Mouse (Mus musculus) heart, embryonic 14.5 days (tissue): ENCODE data around the gene 2010003K11Rik. TPM values are rescaled to one million over a fixed set of nuclear protein-coding genes. Genes with fewer than 3 reads are reported as not detected.
A peak's percentile ranks its signal among the peaks of the same experiment; 100 is the strongest.

Experiments used
- ATAC-seq: fragments of 200-750 bp; cut with Nextera tagmentation; 2 replicates; pipeline ENCODE4 v1.8.0; 2017; ENCODE audit warnings: low read depth, moderate TSS enrichment; ENCODE audit not compliant: insufficient number of reproducible peaks, insufficient read depth, low FRiP score
- H3K27ac ChIP-seq, 2 experiments: fragments of 200-500 bp in 1 of 2; fragments of 300-500 bp in 1 of 2; sonication (generic) in 1 of 2; replicated peaks in 1 of 2; 2 replicates each; pipeline ENCODE4 v1.5.1; 2012 to 2014; ENCODE audit warnings: low read depth in 2 of 2, low read length in 2 of 2, control low read depth in 1 of 2, mild to moderate bottlenecking in 1 of 2, mixed read lengths in 1 of 2; ENCODE audit not compliant: control insufficient read depth in 1 of 2, insufficient read depth in 1 of 2
- H3K27me3 ChIP-seq: fragments of 300-500 bp; sonication (generic); 2 replicates; pipeline ENCODE4 v1.6.1; 2014; ENCODE audit warnings: mild to moderate bottlenecking, low read length, control low read depth; ENCODE audit not compliant: control insufficient read depth, insufficient read depth
- H3K36me3 ChIP-seq: fragments of 300-500 bp; sonication (generic); 2 replicates; pipeline ENCODE4 v1.6.1; 2014; ENCODE audit warnings: mild to moderate bottlenecking, control low read depth, low read length, mixed read lengths; ENCODE audit not compliant: control insufficient read depth, insufficient read depth
- H3K4me1 ChIP-seq, 2 experiments: fragments of 200-500 bp in 1 of 2; fragments of 300-500 bp in 1 of 2; sonication (generic) in 1 of 2; 2 replicates each; pipeline ENCODE4 v1.6.1; 2012 to 2014; ENCODE audit warnings: low read length in 2 of 2, control low read depth in 1 of 2, mixed read lengths in 1 of 2; ENCODE audit not compliant: control insufficient read depth in 2 of 2, insufficient read depth in 2 of 2
- H3K4me2 ChIP-seq: fragments of 300-500 bp; sonication (generic); 2 replicates; pipeline ENCODE4 v1.6.1; 2014; ENCODE audit warnings: mild to moderate bottlenecking, low read length
- H3K4me3 ChIP-seq, 2 experiments: fragments of 200-500 bp in 1 of 2; fragments of 300-500 bp in 1 of 2; sonication (generic) in 1 of 2; 2 replicates each; pipeline ENCODE4 v1.5.1; 2012 to 2014; ENCODE audit warnings: low read length in 2 of 2, mild to moderate bottlenecking in 2 of 2, control low read depth in 1 of 2, low read depth in 1 of 2, moderate library complexity in 1 of 2; ENCODE audit not compliant: control insufficient read depth in 1 of 2, insufficient read depth in 1 of 2
- H3K9ac ChIP-seq: fragments of 300-500 bp; sonication (generic); 2 replicates; pipeline ENCODE4 v1.6.1; 2014; ENCODE audit warnings: mild to moderate bottlenecking, low read length
- H3K9me3 ChIP-seq: fragments of 300-500 bp; sonication (generic); 2 replicates; pipeline ENCODE4 v1.6.1; 2016; ENCODE audit warnings: low read length, control low read depth; ENCODE audit not compliant: control insufficient read depth
- WGBS: fragments of 180-500 bp; shearing (Covaris S2); extraction: QIAGEN DNeasy Blood & Tissue Kit; methylation state at CpG from one replicate; pipeline ENCODE4 v1.1.7; 2014; 5-methylcytosine and 5-hydroxymethylcytosine counted together
- polyA plus RNA-seq: library from polyadenylated mRNA; unstranded; fragments of >200 nt; fragmentation: Nextera tagmentation; extraction: Ambion mirVana; gene quantifications from 2 replicates; pipeline ENCODE4 v1.2.1, GENCODE M21; 2014

2010003K11Rik gene
- polyA plus RNA-seq, 1 experiment from 2014 or later = not detected

- H3K27ac ChIP-seq = no peak overlapping the region
- WGBS = 0% methylated on average over 4 of the region's 4 CpGs
- H3K4me2 ChIP-seq = peak overlapping the region; percentile 16; the same call in 1 of the 2 replicates
- no peaks in the 10 kb centered on the region for H3K9me3 ChIP-seq
- 0 out of 2 replicates have a peak, but pooled peaks have one; percentile 15 for ATAC-seq
- no peak overlapping the region for H3K9ac ChIP-seq
- peaks cover under 1 to 3% of the 10 kb centered on the region in 2 experiments; a peak in 2 of 4 replicates for H3K4me1 ChIP-seq
- no peaks in the 10 kb centered on the region for H3K27me3 ChIP-seq
- H3K36me3 ChIP-seq = no peaks in the 10 kb centered on the region
- no peak overlapping the region for H3K4me3 ChIP-seq
Observed at GRCm38 (mm10) chr19:4497263-4497973, 965 bp downstream of the 2010003K11Rik start.

GRCm38 (mm10) chr19:4496535-4497262 lies 1.7 kb downstream of the 2010003K11Rik start:
- Histone ChIP-seq H3K4me3 (no peak overlapping the region), H3K9me3 (no peaks in the 10 kb centered on the region), H3K4me2 (no peak overlapping the region), H3K36me3 (no peaks in the 10 kb centered on the region), H3K27ac (no peak overlapping the region), H3K4me1 (peaks cover 0 to 3% of the 10 kb centered on the region in 2 experiments; a peak in 1 of 4 replicates), H3K9ac (no peak overlapping the region), H3K27me3 (no peaks in the 10 kb centered on the region)
- WGBS = 87% methylated on average over 3 of the region's 3 CpGs
- ATAC-seq = no peak

GRCm38 (mm10) chr19:4495814-4496213 lies 2.6 kb downstream of the 2010003K11Rik start:
- WGBS = 78% methylated on average over 5 of the region's 5 CpGs
- Histone ChIP-seq H3K27me3 (no peaks in the 10 kb centered on the region), H3K4me3 (no peak overlapping the region), H3K4me2 (no peak overlapping the region), H3K9me3 (no peaks in the 10 kb centered on the region), H3K9ac (no peak overlapping the region), H3K27ac (no peak overlapping the region), H3K36me3 (no peaks in the 10 kb centered on the region), H3K4me1 (peaks cover 0 to 3% of the 10 kb centered on the region in 2 experiments; a peak in 1 of 4 replicates)
- no peak for ATAC-seq

- Histone ChIP-seq H3K36me3 (no peaks in the 10 kb centered on the region), H3K9ac (no peak overlapping the region), H3K27me3 (no peaks in the 10 kb centered on the region), H3K4me1 (peaks cover 0 to 3% of the 10 kb centered on the region in 2 experiments; a peak in 1 of 4 replicates), H3K9me3 (no peaks in the 10 kb centered on the region), H3K4me2 (no peak overlapping the region), H3K27ac (no peak overlapping the region), H3K4me3 (no peak overlapping the region)
- no peak for ATAC-seq
- 57% methylated on average over 7 of the region's 7 CpGs for WGBS
Observed at GRCm38 (mm10) chr19:4494707-4495106, 3.7 kb downstream of the 2010003K11Rik start.

- 59% methylated on average over 9 of the region's 9 CpGs for WGBS
- Histone ChIP-seq H3K9ac (no peak overlapping the region), H3K27ac (no peak overlapping the region), H3K4me3 (no peak overlapping the region), H3K4me1 (peaks cover 8 to 11% of the 10 kb centered on the region in 2 experiments), H3K36me3 (no peaks in the 10 kb centered on the region), H3K9me3 (no peaks in the 10 kb centered on the region), H3K27me3 (no peaks in the 10 kb centered on the region), H3K4me2 (no peak overlapping the region)
- no peak for ATAC-seq
Observed at GRCm38 (mm10) chr19:4492526-4493296, 5.7 kb downstream of the 2010003K11Rik start.

GRCm38 (mm10) chr19:4491080-4491695 lies 7.2 kb downstream of the 2010003K11Rik start:
- Histone ChIP-seq H3K4me2 (no peak overlapping the region), H3K4me1 (peaks cover 10 to 11% of the 10 kb centered on the region in 2 experiments), H3K36me3 (no peaks in the 10 kb centered on the region), H3K4me3 (no peak overlapping the region), H3K9ac (no peak overlapping the region), H3K27ac (no peak overlapping the region), H3K27me3 (no peaks in the 10 kb centered on the region), H3K9me3 (no peaks in the 10 kb centered on the region)
- ATAC-seq = 0 out of 2 replicates have a peak, but pooled peaks have one; percentile 8
- WGBS = 64% methylated on average over 10 of the region's 10 CpGs

GRCm38 (mm10) chr19:4487877-4488276 lies 10.5 kb downstream of the 2010003K11Rik start:
- no peak overlapping the region for H3K4me3 ChIP-seq
- no peaks in the 10 kb centered on the region for H3K9me3 ChIP-seq
- H3K27ac ChIP-seq = no peak overlapping the region; a peak in 1 of 4 replicates
- no peak overlapping the region for H3K4me2 ChIP-seq
- no peak overlapping the region; the same call in 1 of the 2 replicates for H3K9ac ChIP-seq
- no peak for ATAC-seq
- H3K4me1 ChIP-seq = peaks cover 10 to 11% of the 10 kb centered on the region in 2 experiments
- H3K36me3 ChIP-seq = no peaks in the 10 kb centered on the region
- H3K27me3 ChIP-seq = no peaks in the 10 kb centered on the region
- 28% methylated on average over 2 of the region's 2 CpGs for WGBS
